Comparison of ENCODE assay signal across 1 mouse cellular context in the genomic region with DNA sequence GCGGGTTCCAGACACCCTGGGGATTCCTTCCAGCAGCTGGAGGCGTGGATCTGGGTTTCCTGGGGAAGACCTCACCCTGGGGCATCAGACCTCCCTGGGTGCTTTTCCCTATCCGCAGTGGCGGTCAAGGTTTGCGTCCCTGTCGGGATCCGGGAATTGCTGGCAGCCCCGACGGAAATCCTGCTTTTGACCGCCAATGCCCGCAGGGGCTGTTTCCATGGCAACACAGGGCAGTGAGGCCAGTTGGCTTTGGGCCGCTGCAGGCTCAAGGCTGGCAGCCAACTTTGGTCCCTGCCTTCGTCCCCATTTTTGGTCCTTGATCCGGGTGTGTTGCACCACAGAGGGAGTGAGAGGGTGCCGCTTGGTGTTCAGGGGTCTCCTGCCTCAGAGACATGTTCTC.
TF ChIP-seq lines count a peak whose summit lies in the region.

No protein-coding gene starts in this region.

TF ChIP-seq in ES-E14, 5 proteins besides CTCF, POLR2A, EP300 and RAD21:
- TF ChIP-seq MAFK (IDR thresholded peaks at IDR 0.05; ENCODE audit: insufficient read depth, low read depth, low read length): no peak
- TF ChIP-seq ZNF384 (IDR thresholded peaks at IDR 0.05; ENCODE audit: low read depth, low read length): no peak
- no peak for TF ChIP-seq CHD2 (IDR thresholded peaks at IDR 0.05; ENCODE audit: low read depth, low read length)
- no peak for TF ChIP-seq HCFC1 (IDR thresholded peaks at IDR 0.05; ENCODE audit: borderline replicate concordance, insufficient read depth, low read length)
- TF ChIP-seq ZC3H11A (IDR thresholded peaks at IDR 0.05; ENCODE audit: borderline replicate concordance, low read depth, low read length): no peak
TF ChIP-seq in ES-E14: peak in this region for 0.
